Mouse (Mus musculus) heart, adult 2 months (tissue): ENCODE measurements around the gene Mcm2. TPM values are rescaled to one million over a fixed set of nuclear protein-coding genes. Genes with fewer than 3 reads are reported as not detected.
A peak's percentile ranks its signal among the peaks of the same experiment; 100 is the strongest.

Experiments used
- DNase-seq, 2 experiments: peaks; one replicate each; pipeline ENCODE4 v3.0.0; 2021
- H3K27ac ChIP-seq: fragments of 200-600 bp; 2 replicates; pipeline ENCODE4 v1.8.1; 2022
- H3K27me3 ChIP-seq: fragments of 200-500 bp; 2 replicates; pipeline ENCODE4 v1.6.1; 2012; ENCODE audit warnings: mild to moderate bottlenecking, low read length, inconsistent platforms, mixed read lengths; ENCODE audit not compliant: control insufficient read depth, insufficient read depth
- H3K36me3 ChIP-seq: fragments of 200-500 bp; 2 replicates; pipeline ENCODE4 v1.6.1; 2012; ENCODE audit warnings: low read length, inconsistent platforms; ENCODE audit not compliant: control insufficient read depth, insufficient read depth
- H3K4me1 ChIP-seq: fragments of 200-500 bp; 2 replicates; pipeline ENCODE4 v1.6.1; 2011; ENCODE audit warnings: low read length; ENCODE audit not compliant: control insufficient read depth, insufficient read depth
- H3K4me3 ChIP-seq: fragments of 200-600 bp; 2 replicates; pipeline ENCODE4 v1.8.1; 2022
- H3K79me2 ChIP-seq: fragments of 200-500 bp; replicated peaks from 2 replicates; pipeline ENCODE4 v1.6.1; 2012; ENCODE audit warnings: mild to moderate bottlenecking, inconsistent platforms, low read length, moderate library complexity, mixed read lengths; ENCODE audit not compliant: control insufficient read depth, insufficient read depth
- H3K9ac ChIP-seq: fragments of 200-500 bp; 2 replicates; pipeline ENCODE4 v1.6.1; 2012; ENCODE audit warnings: low read depth, mild to moderate bottlenecking, control low read depth, inconsistent platforms, low read length, mixed read lengths
- CTCF ChIP-seq: fragments of 200-600 bp; IDR thresholded peaks from 2 replicates; pipeline ENCODE4 v1.8.1; 2022; ENCODE audit warnings: antibody characterized with exemption, mild to moderate bottlenecking, moderate library complexity
- EP300 ChIP-seq: fragments of 200-500 bp; IDR thresholded peaks from 2 replicates; pipeline ENCODE4 v1.6.1; 2011; ENCODE audit warnings: low read depth, low read length, control low read depth; ENCODE audit not compliant: insufficient read depth
- POLR2A ChIP-seq: fragments of 200-500 bp; IDR thresholded peaks from 2 replicates; pipeline ENCODE4 v1.6.1; 2011; ENCODE audit warnings: mild to moderate bottlenecking, low read depth, low read length, control low read depth; ENCODE audit not compliant: insufficient read depth
- WGBS: fragments of 180-500 bp; shearing (Covaris S2); methylation state at CpG from one replicate; pipeline ENCODE4 v1.1.7; 2018; 5-methylcytosine and 5-hydroxymethylcytosine counted together
- intact Hi-C: fragments of 180-260 bp; cut with DNase I; formaldehyde crosslinking; loops from one replicate; pipeline ENCODE4 v1.15.1; 2025
- polyA plus RNA-seq: library from polyadenylated mRNA; depleted of rRNA; stranded (reverse); fragments of >200 nt; gene quantifications from 2 replicates; pipeline ENCODE4 v1.2.3, GENCODE M21; 2012
- total RNA-seq, 2 experiments: library from RNA; stranded (reverse); gene quantifications; 2 replicates each; pipeline ENCODE4 v1.2.3; 2021

The Mcm2 gene
- total and polyA plus RNA-seq, 3 experiments: 4.8 to 6.1 (median 5.3) TPM

DNA sequence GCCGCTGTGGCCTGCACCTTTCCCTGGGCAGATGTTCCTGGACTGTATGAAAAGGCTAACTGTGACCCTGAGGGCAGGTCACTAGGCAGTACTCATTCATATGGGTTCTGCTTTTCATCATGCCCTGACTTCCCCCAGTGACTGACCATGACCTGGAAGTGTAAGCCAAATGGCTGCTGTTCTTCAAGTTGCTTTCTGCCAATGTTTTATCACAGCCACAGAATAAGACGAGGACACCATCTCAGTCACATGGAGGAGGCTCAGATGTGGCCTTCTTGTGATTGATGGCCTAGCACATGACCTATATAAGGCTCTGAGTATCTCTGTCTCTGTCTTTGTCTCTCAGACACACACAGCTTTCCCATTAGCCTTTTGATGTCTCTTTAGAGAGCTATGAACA lies 51.0 kb downstream of the Mcm2 start:
- DNase-seq: no peak
- H3K36me3 ChIP-seq: no peaks in the 10 kb centered on the region
- no peak overlapping the region for H3K27ac ChIP-seq
- 53% methylated on average over 2 of the region's 2 CpGs for WGBS
- no peak for TF ChIP-seq POLR2A
- TF ChIP-seq EP300: no peak
- peaks cover 8% of the 10 kb centered on the region for H3K4me1 ChIP-seq
- H3K9ac ChIP-seq: no peak overlapping the region
- no peak overlapping the region for H3K4me3 ChIP-seq
- H3K27me3 ChIP-seq: no peaks in the 10 kb centered on the region
- no peaks in the 10 kb centered on the region for H3K79me2 ChIP-seq
- intact Hi-C loops: no loop called here

DNA sequence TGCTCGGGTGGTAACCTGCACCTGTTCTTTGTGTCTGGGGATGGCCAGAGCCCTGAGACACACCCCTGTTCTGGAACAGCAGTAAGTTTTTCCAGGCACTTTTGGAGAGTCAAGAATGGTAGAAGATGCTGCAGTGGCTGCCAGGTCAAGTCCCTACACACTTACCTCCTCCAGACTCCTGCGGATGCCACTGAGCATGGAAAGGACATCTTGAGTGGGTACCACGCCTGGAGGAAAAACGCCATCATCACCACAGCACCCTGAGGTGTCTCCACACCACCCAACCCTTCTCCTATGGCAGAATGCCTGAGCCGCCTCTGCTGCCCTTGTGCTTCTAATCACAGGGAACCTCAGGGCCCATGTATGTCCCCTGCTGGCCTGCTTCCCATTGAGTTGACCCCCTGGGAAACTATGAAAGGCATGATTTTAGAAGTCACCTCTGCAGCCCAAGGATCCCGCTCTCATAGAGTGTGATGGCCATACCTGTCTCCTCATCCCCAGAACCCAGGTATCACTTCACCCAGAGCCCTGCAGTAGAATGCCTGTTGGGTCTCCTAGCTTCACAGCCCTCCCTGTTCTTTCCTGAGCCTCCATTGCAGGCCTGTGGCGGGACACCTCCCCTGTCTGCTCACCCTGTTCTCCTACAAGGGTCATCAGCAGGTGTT lies 53.5 kb downstream of the Mcm2 start:
- TF ChIP-seq EP300 (no peak), CTCF (no peak), POLR2A (no peak)
- H3K27me3 ChIP-seq: no peaks in the 10 kb centered on the region

DNA sequence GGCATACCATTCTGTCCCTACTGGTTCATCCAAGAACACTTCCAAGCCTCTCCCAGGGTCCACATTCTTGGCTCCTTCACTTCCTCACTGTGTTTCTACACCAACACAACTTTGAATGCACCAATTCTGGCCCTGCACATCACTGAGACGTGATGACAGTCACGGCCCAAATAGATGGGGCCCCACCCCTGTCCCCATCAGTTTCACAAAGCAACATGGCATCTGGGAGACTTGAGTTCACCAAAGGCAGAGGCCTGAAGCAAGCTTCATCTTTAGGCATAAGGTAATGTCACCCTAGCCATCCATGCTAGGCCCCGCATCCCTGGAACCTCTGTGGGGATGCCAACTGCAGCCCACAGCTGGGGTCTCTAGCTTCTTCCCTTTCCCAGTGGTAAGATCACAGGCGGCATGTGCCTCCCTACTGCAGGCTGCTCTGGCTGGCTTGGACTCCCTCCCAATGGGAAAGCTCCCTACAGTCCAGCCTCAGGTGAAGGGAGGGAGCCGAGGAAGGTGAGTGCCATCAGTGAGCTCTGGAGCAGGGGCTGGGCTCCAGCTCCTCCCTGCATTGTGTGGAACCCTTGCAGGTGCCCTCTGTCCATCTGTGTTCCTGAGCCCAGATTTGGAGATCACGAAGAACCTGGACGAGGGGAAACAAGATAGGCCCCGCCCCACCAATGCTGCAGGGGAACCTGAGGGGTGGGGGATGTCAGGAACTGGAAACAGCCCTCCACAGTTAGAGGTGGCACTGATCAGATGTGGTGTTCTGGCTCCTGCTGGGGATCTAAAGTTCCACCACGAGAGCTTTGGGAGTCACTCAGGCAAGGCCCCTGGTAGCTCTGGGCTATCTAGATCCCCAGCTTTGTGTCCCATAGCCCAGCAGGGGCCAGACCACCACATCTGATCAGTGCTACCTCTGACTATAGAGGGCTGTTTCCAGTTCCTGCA lies 54.5 kb downstream of the Mcm2 start:
- Histone ChIP-seq H3K27ac (no peak overlapping the region), H3K36me3 (no peaks in the 10 kb centered on the region), H3K27me3 (no peaks in the 10 kb centered on the region), H3K4me1 (peaks cover 9% of the 10 kb centered on the region), H3K4me3 (no peak overlapping the region), H3K79me2 (no peaks in the 10 kb centered on the region), H3K9ac (no peak overlapping the region)
- 88% methylated on average over 9 of the region's 9 CpGs for WGBS
- intact Hi-C loops: no loop called here
- no peak for DNase-seq
- TF ChIP-seq CTCF: no peak
- no peak for TF ChIP-seq POLR2A
- TF ChIP-seq EP300: no peak

More for the DNA sequence above, 53.5 kb downstream of the Mcm2 start:
- Histone ChIP-seq H3K9ac (no peak overlapping the region), H3K79me2 (no peaks in the 10 kb centered on the region), H3K4me1 (peaks cover 11% of the 10 kb centered on the region), H3K27ac (no peak overlapping the region), H3K4me3 (no peak overlapping the region), H3K36me3 (no peaks in the 10 kb centered on the region)
- DNase-seq: no peak
- intact Hi-C loops: no loop called here
- 94% methylated on average over 7 of the region's 7 CpGs for WGBS

DNA sequence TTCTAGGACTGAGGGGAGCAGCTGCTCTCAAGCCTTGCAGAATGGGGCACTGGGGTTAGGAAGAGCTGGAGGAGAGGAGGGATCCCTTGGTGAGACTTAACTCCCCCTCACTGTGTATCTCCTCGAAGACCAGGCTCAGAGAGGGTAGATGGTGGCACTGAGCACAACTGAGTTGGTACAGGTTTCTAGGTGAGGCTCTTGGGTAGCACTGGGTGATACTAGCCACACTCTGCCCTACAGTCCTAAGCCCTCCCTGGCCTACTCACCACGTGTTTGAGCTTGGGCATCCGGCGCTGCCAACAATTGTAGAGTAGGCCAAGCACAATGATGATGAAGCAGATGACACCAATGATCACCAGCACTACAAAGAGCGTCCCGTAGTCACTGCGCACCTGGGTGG lies 55.3 kb downstream of the Mcm2 start:
- Histone ChIP-seq H3K27me3 (no peaks in the 10 kb centered on the region), H3K9ac (no peak overlapping the region; the same call in 1 of the 2 replicates), H3K36me3 (no peaks in the 10 kb centered on the region), H3K4me3 (peak overlapping the region; percentile 91), H3K79me2 (no peaks in the 10 kb centered on the region), H3K4me1 (peaks cover 9% of the 10 kb centered on the region), H3K27ac (no peak overlapping the region)
- WGBS: 76% methylated on average over 7 of the region's 7 CpGs
- DNase-seq: no peak
- intact Hi-C loops: no loop called here
- TF ChIP-seq EP300 (no peak), CTCF (no peak), POLR2A (no peak)

DNA sequence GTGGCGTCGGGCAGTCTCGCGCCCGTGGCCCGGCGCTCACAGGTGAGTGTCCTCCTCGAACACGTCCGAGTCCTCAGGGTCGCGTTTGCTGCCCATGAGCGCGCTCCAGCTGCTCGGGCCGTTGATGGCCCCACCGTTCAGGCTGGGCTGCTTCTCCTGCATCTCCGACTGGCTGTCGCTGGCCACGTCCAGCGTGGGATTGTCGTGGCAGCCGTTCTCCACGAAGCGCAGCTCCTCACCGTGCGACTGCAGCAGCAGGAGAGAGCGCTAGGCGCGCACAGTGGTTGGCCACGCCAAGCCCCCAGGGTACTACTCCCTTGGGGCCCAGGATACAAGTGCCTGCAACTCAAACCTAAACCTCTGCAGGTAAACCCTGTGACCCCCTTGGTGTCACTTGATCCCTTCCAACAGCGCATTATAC lies 55.8 kb downstream of the Mcm2 start:
- TF ChIP-seq CTCF (no peak), EP300 (no peak), POLR2A (no peak)
- intact Hi-C loops: no loop called here
- H3K27ac ChIP-seq: peak overlapping the region; percentile 93
- H3K4me1 ChIP-seq: peaks cover 9% of the 10 kb centered on the region
- H3K79me2 ChIP-seq: no peaks in the 10 kb centered on the region
- WGBS: under 1% methylated on average over 32 of the region's 32 CpGs
- peak overlapping the region; percentile 80 for H3K9ac ChIP-seq
- H3K36me3 ChIP-seq: no peaks in the 10 kb centered on the region
- no peak for DNase-seq
- H3K27me3 ChIP-seq: no peaks in the 10 kb centered on the region
- peak overlapping the region; percentile 91 for H3K4me3 ChIP-seq
